Comparison of ENCODE assay signal across 21 mouse cellular contexts in the genomic region with DNA sequence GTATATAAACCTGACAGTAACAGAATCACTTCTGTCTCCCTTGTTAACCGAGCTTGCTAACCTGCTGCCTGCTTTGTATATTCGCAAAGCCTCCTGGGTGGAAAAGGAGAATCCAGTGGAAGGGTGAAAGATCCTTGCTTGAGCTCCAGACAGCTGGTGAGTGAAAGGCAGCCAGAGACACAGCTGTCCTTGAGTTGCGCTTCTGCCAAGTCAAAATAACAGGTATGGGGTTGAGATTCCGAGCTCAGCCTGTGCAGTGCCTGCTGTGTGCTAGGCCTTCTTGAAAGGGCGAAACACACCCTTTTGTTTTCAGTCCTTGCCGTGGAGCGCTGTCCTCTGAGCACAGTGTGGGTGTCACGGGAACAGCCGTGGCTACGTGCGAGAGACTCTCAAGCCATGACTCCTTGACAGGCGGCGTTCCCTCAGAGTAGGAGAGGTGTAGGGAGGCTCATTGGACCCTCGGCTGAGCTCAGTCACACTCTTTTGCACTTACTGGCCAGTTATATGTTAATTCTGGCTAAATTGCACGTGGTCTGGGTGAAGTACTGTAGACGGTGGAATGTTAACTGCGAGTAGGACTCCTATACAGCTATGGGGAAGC.
DNase-seq lines count a peak whose midpoint lies in the region; ATAC-seq and TF ChIP-seq lines count a peak whose summit lies in the region.
"Had no signal": no experiment of that assay in that cellular context is flagged by ENCODE, and none has a peak within 500 bp of the region (broad histone marks: within the 10 kb centered on the region; RNA-seq: fewer than 3 reads in every experiment).

No protein-coding gene starts in this region.

- H3K9me3 ChIP-seq in midbrain, embryonic 10.5 days (replicated peaks): no peaks in the 10 kb centered on the region
- no peaks in the 10 kb centered on the region for H3K9me3 ChIP-seq in midbrain, embryonic 11.5 days (ENCODE audit: control insufficient read depth, low read length)
- no peaks in the 10 kb centered on the region for H3K9me3 ChIP-seq in embryonic facial prominence, embryonic 15.5 days (replicated peaks)
- H3K9me3 ChIP-seq: intestine, embryonic 15.5 days; limb, embryonic 13.5 days; liver, embryonic 15.5 days had no signal

- H3K79me2 ChIP-seq in C2C12 (ENCODE audit: control insufficient read depth, insufficient read depth): peaks cover 58% of the 10 kb centered on the region

- H3K27me3 ChIP-seq in midbrain, embryonic 10.5 days (ENCODE audit: low read depth, poor library complexity, severe bottlenecking): peaks cover 30% of the 10 kb centered on the region
- peaks cover 2% of the 10 kb centered on the region; the same call in 1 of the 2 replicates for H3K27me3 ChIP-seq in midbrain, embryonic 11.5 days (ENCODE audit: control insufficient read depth, insufficient read depth, low read length)
- no peaks in the 10 kb centered on the region for H3K27me3 ChIP-seq in C2C12 (ENCODE audit: control insufficient read depth, insufficient read depth, insufficient read length)
- H3K27me3 ChIP-seq in embryonic facial prominence, embryonic 15.5 days: no peaks in the 10 kb centered on the region
- H3K27me3 ChIP-seq: intestine, embryonic 15.5 days; limb, embryonic 13.5 days; liver, embryonic 15.5 days had no signal

- peaks cover 5% of the 10 kb centered on the region for H3K79me3 ChIP-seq in C2C12 (ENCODE audit: low read depth)

- 66% methylated on average over 17 of the region's 17 CpGs for WGBS in midbrain, embryonic 10.5 days
- 54% methylated on average over 17 of the region's 17 CpGs for WGBS in midbrain, embryonic 11.5 days
- WGBS in embryonic facial prominence, embryonic 15.5 days: 64% methylated on average over 17 of the region's 17 CpGs

- H3K27ac ChIP-seq in gastrocnemius, adult 2 months: no peak overlapping the region
- H3K27ac ChIP-seq in midbrain, embryonic 10.5 days (replicated peaks): peak overlapping the region; percentile 24; the same call in 1 of the 2 replicates
- H3K27ac ChIP-seq in midbrain, embryonic 11.5 days (ENCODE audit: low read depth, low read length): no peak overlapping the region
- H3K27ac ChIP-seq in embryonic facial prominence, embryonic 15.5 days (replicated peaks): peak overlapping the region; percentile 28; the same call in 1 of the 2 replicates
- H3K27ac ChIP-seq: heart, adult 2 months; intestine, embryonic 15.5 days; limb, embryonic 13.5 days; liver, embryonic 15.5 days had no signal

- H3K36me3 ChIP-seq in midbrain, embryonic 10.5 days: no peaks in the 10 kb centered on the region
- H3K36me3 ChIP-seq in midbrain, embryonic 11.5 days (ENCODE audit: control insufficient read depth, insufficient read depth, low read length): no peaks in the 10 kb centered on the region
- no peaks in the 10 kb centered on the region for H3K36me3 ChIP-seq in C2C12 (ENCODE audit: control insufficient read depth, insufficient read depth)
- no peaks in the 10 kb centered on the region for H3K36me3 ChIP-seq in embryonic facial prominence, embryonic 15.5 days
- H3K36me3 ChIP-seq: intestine, embryonic 15.5 days; limb, embryonic 13.5 days; liver, embryonic 15.5 days had no signal

- TF ChIP-seq CTCF in gastrocnemius, adult 2 months (IDR thresholded peaks at IDR 0.05): no peak
- TF ChIP-seq CTCF in C2C12 (IDR thresholded peaks at IDR 0.05; ENCODE audit: control insufficient read depth, insufficient read depth, insufficient read length): no peak

- H3K4me2 ChIP-seq in midbrain, embryonic 11.5 days: no peak overlapping the region
- H3K4me2 ChIP-seq in embryonic facial prominence, embryonic 15.5 days (replicated peaks): no peak overlapping the region
- H3K4me2 ChIP-seq: intestine, embryonic 15.5 days; limb, embryonic 13.5 days; liver, embryonic 15.5 days had no signal

- no peak overlapping the region for H3ac ChIP-seq in C2C12 (ENCODE audit: control insufficient read depth, insufficient read length, low read depth)

- no peak for ATAC-seq in midbrain, embryonic 11.5 days (ENCODE audit: low FRiP score)
- ATAC-seq in embryonic facial prominence, embryonic 15.5 days (ENCODE audit: insufficient number of reproducible peaks, low FRiP score, low TSS enrichment, low read depth): no peak
- ATAC-seq: CD4-positive, CD25-positive, alpha-beta regulatory T cell, adult 4 months; forebrain, embryonic 14.5 days; intestine, embryonic 15.5 days had no signal

- H3K9ac ChIP-seq in midbrain, embryonic 11.5 days (ENCODE audit: low read length): no peak overlapping the region
- no peak overlapping the region for H3K9ac ChIP-seq in embryonic facial prominence, embryonic 15.5 days
- H3K9ac ChIP-seq: intestine, embryonic 15.5 days; limb, embryonic 13.5 days; liver, embryonic 15.5 days had no signal

- intact Hi-C loops in gastrocnemius, adult 2 months (cut with DNase I): loop anchor here (2.0 to 10.0 kb wide), 4 partner anchors 65 to 777 kb away; no protein-coding TSS in a partner anchor
- intact Hi-C loops in heart, postnatal 36 days (cut with DNase I): loop anchor here (2.0 to 10.0 kb wide), 4 partner anchors 65 to 775 kb away; no protein-coding TSS in a partner anchor

- DNase-seq in gastrocnemius, adult 2 months: no peak
- no peak for DNase-seq in gastrocnemius, postnatal 10 days
- no peak for DNase-seq in midbrain, embryonic 10.5 days (ENCODE audit: low spot score)
- no peak for DNase-seq in midbrain, embryonic 11.5 days (ENCODE audit: low spot score, missing footprints)
- no peak for DNase-seq in Muller cell, postnatal 12 days (ENCODE audit: inconsistent ontology term)
- no peak for DNase-seq in heart, postnatal 36 days
- DNase-seq: cerebellum, adult 2 months; cerebellum, postnatal 36 days; gastrocnemius, postnatal 25 days; heart, adult 2 months; heart, postnatal 4 days; lung, postnatal 10 days; right cerebral cortex, postnatal 4 days had no signal

- H3K4me3 ChIP-seq in gastrocnemius, adult 2 months: peak overlapping the region; percentile 4; the same call in 1 of the 2 replicates
- H3K4me3 ChIP-seq in midbrain, embryonic 10.5 days: no peak overlapping the region
- no peak overlapping the region for H3K4me3 ChIP-seq in midbrain, embryonic 11.5 days (ENCODE audit: low read depth, low read length)
- H3K4me3 ChIP-seq in C2C12 (ENCODE audit: insufficient read depth, poor library complexity, severe bottlenecking): no peak overlapping the region
- no peak overlapping the region for H3K4me3 ChIP-seq in embryonic facial prominence, embryonic 15.5 days (replicated peaks)
- H3K4me3 ChIP-seq: erythroblast, embryonic 14.5 days; heart, adult 2 months; intestine, embryonic 15.5 days; limb, embryonic 13.5 days; liver, embryonic 15.5 days had no signal

- peaks cover 77% of the 10 kb centered on the region for H3K4me1 ChIP-seq in midbrain, embryonic 10.5 days
- peaks cover 56% of the 10 kb centered on the region for H3K4me1 ChIP-seq in midbrain, embryonic 11.5 days (ENCODE audit: control insufficient read depth, insufficient read depth, low read length)
- H3K4me1 ChIP-seq in embryonic facial prominence, embryonic 15.5 days: peaks cover 60% of the 10 kb centered on the region

TF ChIP-seq in C2C12, 6 proteins besides CTCF, POLR2A, EP300 and RAD21:
- TF ChIP-seq USF1 (IDR thresholded peaks at IDR 0.05; ENCODE audit: low read depth) (no peak), MYOD1 (IDR thresholded peaks at IDR 0.05; ENCODE audit: control insufficient read depth, insufficient read length, low read depth) (peak; percentile 59)

Comparison
In these comparisons a context has a peak if more than half of its experiments do, and no peak if none do; other contexts are left out.
1. H3K27ac ChIP-seq: peak in midbrain, embryonic 10.5 days (single experiment) and embryonic facial prominence, embryonic 15.5 days (single experiment); none in gastrocnemius, adult 2 months (single experiment) and midbrain, embryonic 11.5 days (single experiment).